Mouse (Mus musculus): ENCODE results near the gene Ctnnbip1.

DNA sequence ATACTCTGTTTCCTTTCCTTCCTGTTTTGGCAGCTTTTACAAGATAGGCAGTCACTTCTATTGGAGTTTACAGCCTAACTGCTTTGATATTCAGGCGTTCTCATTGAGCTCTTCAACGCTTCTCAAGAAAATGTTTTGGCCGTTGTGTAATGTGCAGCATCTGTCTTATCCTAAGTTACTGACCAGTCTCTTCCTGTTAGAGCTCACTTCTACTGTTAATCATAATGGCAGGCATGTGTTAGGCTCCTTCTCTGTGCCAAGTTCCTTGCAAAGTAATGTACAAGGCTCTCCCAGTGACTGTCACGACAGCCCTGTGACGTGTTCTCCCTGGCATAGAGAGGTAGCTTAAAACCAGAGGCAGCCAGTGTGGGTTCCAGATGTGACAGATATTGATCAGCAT, 33.7 kb downstream of the Ctnnbip1 start:
- TF ChIP-seq CTCF (IDR thresholded peaks at IDR 0.05; ENCODE audit: low read depth): no peak
- TF ChIP-seq EP300 (IDR thresholded peaks at IDR 0.05; ENCODE audit: low read depth): no peak

All from heart, postnatal 0 days (tissue).